Mouse (Mus musculus) embryo, embryonic 11.5 days (tissue): ENCODE data around the gene H1f0.
A peak's percentile ranks its signal among the peaks of the same experiment; 100 is the strongest.

Source experiments
- DNase-seq: peaks from one replicate; pipeline ENCODE4 v3.0.0-alpha.2; 2012; ENCODE audit warnings: low read depth, low spot score

The H1f0 gene

DNA sequence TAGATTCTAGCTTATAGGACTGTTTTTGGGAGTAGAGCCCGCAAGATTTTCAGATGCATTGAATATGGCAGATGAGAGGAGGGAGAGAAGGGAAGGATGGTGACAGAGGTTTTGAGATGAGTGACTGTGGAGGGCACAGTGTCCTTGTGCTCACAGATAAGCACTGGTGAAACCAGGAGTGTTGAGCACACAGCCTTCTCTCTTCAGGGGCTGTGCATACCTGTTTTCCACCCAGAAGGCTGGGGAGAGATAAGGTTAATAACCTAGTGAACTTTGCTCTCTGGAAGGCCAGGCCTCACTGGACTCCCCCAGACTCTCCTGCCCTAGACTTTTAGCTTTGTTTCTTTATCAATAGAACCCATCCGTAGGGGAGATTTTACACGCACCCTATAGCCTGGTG, 40.2 kb downstream of the H1f0 start:
- DNase-seq = no peak

DNA sequence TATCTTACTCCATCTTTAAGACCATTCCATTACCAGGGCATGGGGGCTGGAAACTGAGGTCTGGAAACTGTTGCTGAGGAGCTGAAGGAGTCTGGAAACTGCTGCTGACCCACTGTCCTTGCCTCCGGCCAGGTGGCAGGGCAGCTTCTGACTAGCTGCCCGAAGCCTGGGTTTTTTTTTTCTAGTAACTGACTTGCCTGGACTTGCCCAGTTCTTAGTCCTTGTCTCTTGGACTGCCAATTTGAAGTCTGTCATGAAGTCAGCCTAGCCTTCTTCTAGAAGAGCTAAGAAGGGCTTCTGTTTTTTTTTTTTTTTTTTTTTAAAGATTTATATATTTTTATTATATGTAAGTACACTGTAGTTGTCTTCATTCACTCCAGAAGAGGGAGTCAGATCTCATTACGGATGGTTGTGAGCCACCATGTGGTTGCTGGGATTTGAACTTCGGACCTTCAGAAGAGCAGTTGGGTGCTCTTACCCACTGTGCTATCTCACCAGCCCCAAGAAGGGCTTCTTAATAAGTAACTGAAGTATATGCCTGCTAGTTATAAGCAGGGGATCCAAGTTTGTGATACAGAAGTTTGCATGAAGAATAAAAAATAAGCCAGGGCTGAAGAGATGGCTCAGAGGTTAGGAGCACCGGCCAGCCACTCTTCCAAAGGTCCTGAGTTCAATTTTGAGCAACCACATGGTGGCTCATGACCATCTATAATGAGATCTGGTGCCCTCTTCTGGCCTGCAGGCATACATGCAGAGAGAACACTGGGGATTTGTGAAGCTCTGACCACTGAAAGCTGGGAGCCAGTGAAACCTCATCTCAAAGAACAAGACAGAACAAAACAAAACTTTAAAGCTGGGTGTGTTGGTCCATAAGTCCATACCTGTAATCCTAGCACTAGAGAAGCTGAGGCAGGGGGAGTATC, 43.1 kb downstream of the H1f0 start:
- DNase-seq = no peak

DNA sequence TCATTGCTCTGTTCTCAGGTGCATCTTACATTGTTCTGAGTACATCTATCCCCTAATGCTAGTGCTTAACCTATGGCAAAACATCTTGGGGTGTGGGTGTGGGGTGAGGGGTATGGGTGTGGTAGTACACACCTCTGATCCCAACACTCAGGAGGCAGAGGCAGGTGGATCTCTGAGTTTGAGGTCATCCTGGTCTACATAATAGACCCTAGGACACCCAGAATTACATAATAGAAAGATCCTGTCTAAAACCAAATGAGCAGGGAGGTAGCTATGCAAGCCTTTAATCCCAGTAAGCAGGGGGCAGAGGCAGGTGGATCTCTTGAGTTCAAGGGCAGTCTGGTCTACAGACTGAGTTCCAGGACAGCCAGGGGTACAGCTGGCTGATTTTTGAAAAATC, 45.5 kb downstream of the H1f0 start:
- no peak for DNase-seq

DNA sequence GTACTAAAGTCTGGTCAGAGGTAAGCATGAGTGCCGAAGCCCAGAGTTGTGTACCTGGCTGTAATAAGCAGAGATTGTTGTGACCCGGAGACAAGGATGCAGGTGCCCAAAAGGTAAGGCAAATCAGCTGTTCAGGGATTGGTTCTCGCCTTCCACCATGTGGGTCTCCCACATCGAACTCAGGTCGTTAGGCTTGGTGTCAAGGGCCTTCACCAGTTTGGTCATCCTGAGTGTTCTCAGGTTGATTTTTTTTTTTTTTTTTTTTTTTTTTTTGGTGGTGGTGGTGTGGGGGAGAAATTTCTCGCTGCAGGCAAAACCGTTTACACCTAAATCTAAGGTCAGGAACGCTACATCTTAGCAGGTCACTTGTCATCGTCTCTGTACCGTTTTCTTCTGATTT, 46.2 kb downstream of the H1f0 start:
- DNase-seq = no peak

DNA sequence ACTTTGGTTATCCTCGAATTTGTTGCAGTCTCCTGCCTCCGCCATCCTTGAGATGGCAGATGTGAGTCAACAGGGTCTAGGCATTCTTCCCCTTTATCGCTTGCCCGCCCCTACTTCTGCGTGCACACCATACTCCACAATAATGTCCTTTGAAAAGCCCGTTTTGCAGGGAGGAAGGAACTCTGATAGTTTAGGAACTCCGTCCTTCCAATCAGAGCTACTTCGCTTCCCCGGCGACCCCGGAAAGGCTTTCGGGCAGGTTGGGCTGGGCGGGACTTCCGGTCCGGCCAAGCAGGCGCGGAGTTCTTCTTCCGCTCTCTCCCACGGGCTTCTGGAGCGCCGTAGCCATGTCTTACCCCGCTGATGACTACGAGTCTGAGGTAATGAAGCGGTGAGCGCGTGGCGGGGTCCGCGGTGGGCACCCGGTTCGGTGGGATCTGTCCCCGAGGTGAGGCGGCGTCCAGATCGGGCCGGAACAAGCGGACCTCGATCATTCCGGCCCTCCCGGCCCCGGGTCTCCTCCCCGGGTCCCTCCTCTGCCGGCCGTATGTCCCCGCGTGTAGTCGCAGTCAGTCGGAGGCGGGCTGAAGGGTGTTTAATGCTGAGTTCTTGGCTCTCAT, 46.8 kb downstream of the H1f0 start, which contains the start of gene Eif3l:
TSS of gene Eif3l (plus strand) at position 267 of the 620 bp plus-strand sequence.
- DNase-seq = peak; percentile 77

DNA sequence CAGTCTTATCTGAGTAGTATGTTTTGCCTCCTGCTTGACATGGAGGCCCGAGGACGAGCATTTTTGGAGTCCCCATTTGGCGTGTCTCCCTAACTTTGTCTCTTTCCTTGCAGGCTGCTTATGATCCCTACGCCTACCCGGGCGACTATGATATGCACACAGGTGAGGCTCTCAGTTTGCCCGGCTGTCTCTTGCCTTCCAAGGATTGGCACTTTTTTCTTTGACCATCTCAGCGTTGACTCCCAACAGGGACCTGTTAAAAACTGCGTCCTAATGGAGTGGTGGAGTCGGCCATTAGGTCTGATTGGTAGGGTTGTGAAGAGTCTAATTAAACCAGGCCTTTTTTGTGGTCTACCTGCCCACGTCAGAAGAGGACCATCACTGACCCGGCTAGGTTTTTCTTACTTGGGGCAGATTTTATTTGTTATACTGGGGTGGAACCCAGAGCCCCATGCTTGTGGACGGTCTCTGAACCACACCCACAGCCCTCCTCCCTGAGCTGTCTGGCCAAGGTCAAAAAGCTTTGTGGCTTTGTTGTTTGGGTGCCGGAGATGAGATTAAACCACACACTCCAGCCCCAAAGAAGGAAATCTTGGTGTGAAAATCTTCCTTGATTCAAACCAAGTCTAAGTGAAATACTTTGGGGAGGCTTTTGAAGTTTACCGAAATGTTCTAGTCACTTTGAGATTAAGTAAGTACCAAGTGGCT, 47.6 kb downstream of the H1f0 start:
- no peak for DNase-seq

DNA sequence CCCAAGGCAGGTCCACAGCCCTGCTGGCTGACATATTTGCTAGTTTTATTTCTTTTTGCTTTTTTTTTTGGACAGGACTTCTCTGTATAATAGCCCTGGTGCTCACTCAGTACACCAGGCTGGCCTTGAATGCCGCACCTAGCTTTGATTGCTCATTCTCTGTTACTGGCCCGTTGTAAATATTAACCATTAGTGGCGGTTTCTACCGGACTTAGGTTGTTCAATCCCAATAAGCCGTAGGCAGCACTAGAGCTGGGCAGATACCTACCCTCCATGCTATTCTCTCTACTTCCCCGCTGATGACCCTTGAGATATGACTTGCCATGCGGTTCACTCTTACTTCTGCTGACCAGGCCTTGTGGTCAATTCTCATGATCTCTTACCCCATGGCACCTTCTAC, 51.3 kb downstream of the H1f0 start:
- DNase-seq = no peak
